ENCODE assay signal across 9 mouse cellular contexts in the genomic region with DNA sequence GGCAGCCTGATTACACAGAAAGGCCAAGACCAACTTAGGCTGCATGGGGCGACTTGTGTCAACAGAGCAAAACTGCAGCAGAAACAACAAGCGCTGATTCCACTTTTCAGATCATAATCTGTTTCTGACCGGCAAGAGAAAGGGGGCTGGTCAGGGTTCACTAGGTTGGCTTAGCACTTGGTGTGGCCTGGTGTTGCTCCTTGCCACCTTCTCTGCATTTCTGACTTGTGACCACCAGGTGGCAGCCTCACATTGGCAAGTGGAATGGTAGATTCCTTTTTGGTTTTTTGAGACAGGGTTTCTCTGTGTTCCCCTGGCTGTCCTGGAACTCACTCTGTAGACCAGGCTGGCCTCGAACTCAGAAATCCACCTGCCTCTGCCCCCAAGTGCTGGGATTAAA. TPM values are rescaled to one million over a fixed set of nuclear protein-coding genes. Genes with fewer than 3 reads are reported as not detected.
A peak's percentile ranks its signal among the peaks of the same experiment; 100 is the strongest.
DNase-seq lines count a peak whose midpoint lies in the region; ATAC-seq and TF ChIP-seq lines count a peak whose summit lies in the region.
"Had no signal": no experiment of that assay in that cellular context is flagged by ENCODE, and none has a peak within 500 bp of the region (broad histone marks: within the 10 kb centered on the region; RNA-seq: fewer than 3 reads in every experiment).

No protein-coding gene starts in this region.

- H3K27me3 ChIP-seq in G1E (ENCODE audit: insufficient read depth, low read length), result peaks cover 24% of the 10 kb centered on the region
- H3K27me3 ChIP-seq in embryonic facial prominence, embryonic 14.5 days (replicated peaks; ENCODE audit: control insufficient read depth, insufficient read depth, low read length), result no peaks in the 10 kb centered on the region
- H3K27me3 ChIP-seq: liver, embryonic 15.5 days had no signal

- no peaks in the 10 kb centered on the region for H3K9me3 ChIP-seq in G1E (replicated peaks)
- H3K9me3 ChIP-seq in embryonic facial prominence, embryonic 14.5 days (ENCODE audit: control insufficient read depth, low read length), result no peaks in the 10 kb centered on the region
- H3K9me3 ChIP-seq: liver, embryonic 15.5 days had no signal

- H3K36me3 ChIP-seq in G1E (replicated peaks), result no peaks in the 10 kb centered on the region
- no peaks in the 10 kb centered on the region for H3K36me3 ChIP-seq in embryonic facial prominence, embryonic 14.5 days (ENCODE audit: control insufficient read depth, insufficient read depth, low read length)
- H3K36me3 ChIP-seq: liver, embryonic 15.5 days had no signal

- peak; percentile 72 for TF ChIP-seq CTCF in G1E (IDR thresholded peaks at IDR 0.05; ENCODE audit: low read depth, low read length)

- peaks cover 6% of the 10 kb centered on the region for H3K4me1 ChIP-seq in G1E (ENCODE audit: insufficient read depth, low read depth, low read length)
- no peaks in the 10 kb centered on the region for H3K4me1 ChIP-seq in embryonic facial prominence, embryonic 14.5 days (ENCODE audit: control insufficient read depth, insufficient read depth, low read length)
- H3K4me1 ChIP-seq: liver, embryonic 15.5 days had no signal

- DNase-seq in G1E (ENCODE audit: low spot score), result peak; percentile 14
- peak; percentile 22 to 54 for DNase-seq in adrenal gland, postnatal 4 days (ENCODE audit: low spot score in 2 of 2)
- peak; percentile 62 for DNase-seq in embryonic facial prominence, embryonic 14.5 days (ENCODE audit: low spot score)
- peak; percentile 45 for DNase-seq in left cerebral cortex, adult 11 months (ENCODE audit: low spot score)
- DNase-seq in mesoderm, embryonic 11.5 days (ENCODE audit: low read depth, low spot score), result peak; percentile 82
- DNase-seq in right cerebral cortex, postnatal 36 days (ENCODE audit: low spot score in 2 of 2), result peak; percentile 35
- DNase-seq in urinary bladder, postnatal 4 days (ENCODE audit: low spot score in 2 of 2), result peak; percentile 57 to 80

- ATAC-seq in G1E (ENCODE audit: extremely low read depth, insufficient number of reproducible peaks, low FRiP score, poor library complexity, severe bottlenecking), result no peak
- 0 out of 2 replicates have a peak, but pooled peaks have one; percentile 41 for ATAC-seq in embryonic facial prominence, embryonic 14.5 days (ENCODE audit: low read depth)
- ATAC-seq in hematopoietic stem cell, adult 5-6 weeks (replicated peaks in 1 of 2; ENCODE audit: insufficient read depth in 1 of 2, low FRiP score in 2 of 2, low TSS enrichment in 1 of 2, low read depth in 1 of 2, poor library complexity in 2 of 2, severe bottlenecking in 2 of 2), result peak; percentile 59 to 81

- no peak overlapping the region for H3K4me3 ChIP-seq in G1E (ENCODE audit: low read depth, low read length)
- H3K4me3 ChIP-seq in embryonic facial prominence, embryonic 14.5 days (ENCODE audit: low read depth, low read length), result no peak overlapping the region
- H3K4me3 ChIP-seq: liver, embryonic 15.5 days had no signal

- WGBS in embryonic facial prominence, embryonic 14.5 days, result 27% methylated on average over 4 of the region's 4 CpGs

- no peak overlapping the region for H3K27ac ChIP-seq in embryonic facial prominence, embryonic 14.5 days (replicated peaks; ENCODE audit: low read depth, low read length)
- H3K27ac ChIP-seq: liver, embryonic 15.5 days had no signal

- no peak overlapping the region for H3K9ac ChIP-seq in embryonic facial prominence, embryonic 14.5 days (ENCODE audit: low read depth, low read length)
- H3K9ac ChIP-seq: liver, embryonic 15.5 days had no signal

- no peak overlapping the region for H3K4me2 ChIP-seq in embryonic facial prominence, embryonic 14.5 days (ENCODE audit: low read depth, low read length)
- H3K4me2 ChIP-seq: liver, embryonic 15.5 days had no signal

RNA-seq across cellular contexts. Expression of a gene that starts 47.7 kb away (rescaled TPM):
- total RNA-seq in G1E (2014; fragmentation: Nextera tagmentation) (not detected in 2 replicates), G1E (2017) (not detected in 2 replicates)
- not detected in 2 replicates for polyA plus RNA-seq in G1E (2012)
- under 1 TPM; 0.56 TPM for total RNA-seq in adrenal gland, postnatal 4 days (2021)
- 0.07 TPM in 1 of 2 replicates, not detected in the other for polyA plus RNA-seq in embryonic facial prominence, embryonic 14.5 days (2014; fragmentation: Nextera tagmentation; extraction: Ambion mirVana)
- not detected in 2 replicates for total RNA-seq in hematopoietic stem cell, adult 5-6 weeks (2017)

RNA-seq across cellular contexts. Expression of a gene that starts 51.1 kb away (rescaled TPM):
- not detected in 2 replicates for total RNA-seq in G1E (2014; fragmentation: Nextera tagmentation)
- total RNA-seq in G1E (2017), result 0.05 TPM in 1 of 2 replicates, not detected in the other
- not detected in 2 replicates for polyA plus RNA-seq in G1E (2012)
- 10 to 100 TPM; 22.3 to 25.8 TPM for total RNA-seq in adrenal gland, postnatal 4 days (2021)
- polyA plus RNA-seq in embryonic facial prominence, embryonic 14.5 days (2014; fragmentation: Nextera tagmentation; extraction: Ambion mirVana), result 9.3 and 9.6 TPM in 2 replicates
- 3.8 and 7.7 TPM in 2 replicates for total RNA-seq in hematopoietic stem cell, adult 5-6 weeks (2017)

Comparison
In these comparisons a context has a peak if more than half of its experiments do, and no peak if none do; other contexts are left out.
1. DNase-seq: peak in every context shown above with its lines; median percentile 82 in mesoderm, embryonic 11.5 days; 68 in urinary bladder, postnatal 4 days; 62 in embryonic facial prominence, embryonic 14.5 days; 45 in left cerebral cortex, adult 11 months; 38 in adrenal gland, postnatal 4 days; 35 in right cerebral cortex, postnatal 36 days; 14 in G1E.